ENCODE assay signal across 8 mouse cellular contexts in the genomic region with DNA sequence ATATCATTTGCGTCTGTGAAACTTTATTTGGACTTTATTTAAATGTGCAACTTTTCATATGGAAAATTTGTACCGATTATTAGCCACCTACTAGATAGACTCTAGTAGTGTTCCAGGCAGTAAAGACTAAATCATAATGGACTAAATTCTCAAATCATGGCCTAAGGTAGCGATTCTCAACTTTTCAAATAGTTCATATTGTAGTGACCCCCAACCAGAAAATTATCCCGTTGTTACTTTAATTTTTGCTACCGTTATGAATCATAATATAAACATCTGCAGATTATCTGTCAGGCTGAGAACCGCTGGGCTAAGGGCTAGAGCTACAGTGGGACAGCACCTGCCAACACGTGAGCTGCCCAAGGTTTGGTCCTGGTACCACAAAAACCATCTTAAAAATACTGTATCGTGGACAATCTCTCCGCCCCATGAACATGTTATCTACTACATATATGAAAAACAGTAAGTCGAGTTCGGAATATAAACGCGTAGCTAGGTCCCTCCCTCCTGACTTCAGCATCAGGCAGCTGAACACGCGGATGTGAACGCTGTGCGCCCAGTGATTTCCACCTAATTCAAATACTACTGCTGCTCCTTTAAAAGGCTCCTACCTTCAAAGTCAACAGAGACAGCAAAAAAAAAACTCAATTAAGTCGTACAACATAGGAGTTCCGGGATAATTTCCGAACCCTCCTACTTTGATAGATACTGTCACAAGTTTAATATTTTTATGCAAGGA. TPM values are rescaled to one million over a fixed set of nuclear protein-coding genes. Genes with fewer than 3 reads are reported as not detected.
DNase-seq lines count a peak whose midpoint lies in the region; ATAC-seq and TF ChIP-seq lines count a peak whose summit lies in the region.

No protein-coding gene starts in this region.

- intact Hi-C loops in left cerebral cortex, adult 2 months (cut with DNase I) = no loop called here

- peak overlapping the region; percentile 69; the same call in 1 of the 2 replicates for H3K27ac ChIP-seq in left cerebral cortex, adult 2 months
- H3K27ac ChIP-seq in forebrain, embryonic 16.5 days (ENCODE audit: low read length) = no peak overlapping the region
- no peak overlapping the region for H3K27ac ChIP-seq in liver, embryonic 15.5 days (replicated peaks)

- H3K27me3 ChIP-seq in forebrain, embryonic 16.5 days (replicated peaks; ENCODE audit: control insufficient read depth, insufficient read depth, low read length) = no peaks in the 10 kb centered on the region
- H3K27me3 ChIP-seq in liver, embryonic 15.5 days = no peaks in the 10 kb centered on the region

- H3K4me2 ChIP-seq in forebrain, embryonic 16.5 days (ENCODE audit: low read length) = peak overlapping the region; percentile 78
- H3K4me2 ChIP-seq in liver, embryonic 15.5 days = peak overlapping the region; percentile 97

- H3K4me1 ChIP-seq in forebrain, embryonic 16.5 days (replicated peaks; ENCODE audit: control insufficient read depth, insufficient read depth, low read length) = peaks cover 14% of the 10 kb centered on the region
- H3K4me1 ChIP-seq in liver, embryonic 15.5 days (replicated peaks) = peaks cover 38% of the 10 kb centered on the region

- TF ChIP-seq CTCF in left cerebral cortex, adult 2 months (IDR thresholded peaks at IDR 0.05) = no peak

- H3K36me3 ChIP-seq in forebrain, embryonic 16.5 days (ENCODE audit: control insufficient read depth, insufficient read depth) = peaks cover 11% of the 10 kb centered on the region; the same call in 1 of the 2 replicates
- peaks cover 26% of the 10 kb centered on the region for H3K36me3 ChIP-seq in liver, embryonic 15.5 days (replicated peaks)

- H3K9me3 ChIP-seq in forebrain, embryonic 16.5 days (ENCODE audit: control insufficient read depth, low read length) = no peaks in the 10 kb centered on the region
- no peaks in the 10 kb centered on the region for H3K9me3 ChIP-seq in liver, embryonic 15.5 days (replicated peaks)

- H3K4me3 ChIP-seq in left cerebral cortex, adult 2 months = peak overlapping the region; percentile 80
- H3K4me3 ChIP-seq in forebrain, embryonic 16.5 days (replicated peaks; ENCODE audit: low read length) = peak overlapping the region; percentile 100
- peak overlapping the region; percentile 91 for H3K4me3 ChIP-seq in liver, embryonic 15.5 days (replicated peaks)

- ATAC-seq in forebrain, embryonic 16.5 days = no peak
- ATAC-seq in liver, embryonic 15.5 days (ENCODE audit: insufficient read depth) = no peak

- WGBS in forebrain, embryonic 16.5 days = 13% methylated on average over 20 of the region's 20 CpGs
- WGBS in liver, embryonic 15.5 days (ENCODE audit: insufficient replicate concordance) = 5% methylated on average over 20 of the region's 20 CpGs

- H3K9ac ChIP-seq in forebrain, embryonic 16.5 days (replicated peaks; ENCODE audit: low read depth, low read length) = peak overlapping the region; percentile 85
- peak overlapping the region; percentile 79 for H3K9ac ChIP-seq in liver, embryonic 15.5 days

- DNase-seq in left cerebral cortex, adult 2 months (ENCODE audit: extremely low spot score in 1 of 2, low spot score in 2 of 2) = no peak
- no peak for DNase-seq in left cerebral cortex, adult 9 months (ENCODE audit: low spot score in 2 of 2)
- DNase-seq in T-cell, adult 2 months (ENCODE audit: low spot score) = peak; percentile 38
- no peak for DNase-seq in frontal cortex, adult 2 months (ENCODE audit: extremely low spot score in 1 of 2, low spot score in 1 of 2)
- no peak for DNase-seq in layer of hippocampus, postnatal 10 days (ENCODE audit: low spot score in 2 of 2)
- no peak for DNase-seq in thymus, postnatal 36 days

RNA-seq across cellular contexts. Expression of a gene that starts 0.9 kb away (rescaled TPM):
- 10 to 100 TPM; 21.1 to 21.8 TPM for total RNA-seq in left cerebral cortex, adult 2 months (2021)
- 18.7 and 22.9 TPM in 2 replicates for polyA plus RNA-seq in forebrain, embryonic 16.5 days (2015; fragmentation: Nextera tagmentation; extraction: Ambion mirVana)
- polyA plus RNA-seq in liver, embryonic 15.5 days (2015; fragmentation: Nextera tagmentation; extraction: Ambion mirVana) = 10.7 and 11.8 TPM in 2 replicates
- 17.3 and 20.8 TPM in 2 replicates for polyA plus RNA-seq in frontal cortex, adult 2 months (2012; rRNA removed)
- total RNA-seq in layer of hippocampus, postnatal 10 days (2021) = 10 to 100 TPM; 34.9 to 35.0 TPM

RNA-seq across cellular contexts. Expression of a gene that starts 23.0 kb away (rescaled TPM):
- total RNA-seq in left cerebral cortex, adult 2 months (2021) = 100 to 1,000 TPM; 180 to 185 TPM
- polyA plus RNA-seq in forebrain, embryonic 16.5 days (2015; fragmentation: Nextera tagmentation; extraction: Ambion mirVana) = 71.4 and 71.8 TPM in 2 replicates
- 11.1 and 11.3 TPM in 2 replicates for polyA plus RNA-seq in liver, embryonic 15.5 days (2015; fragmentation: Nextera tagmentation; extraction: Ambion mirVana)
- 127 and 132 TPM in 2 replicates for polyA plus RNA-seq in frontal cortex, adult 2 months (2012; rRNA removed)
- 100 to 1,000 TPM; 140 to 141 TPM for total RNA-seq in layer of hippocampus, postnatal 10 days (2021)

RNA-seq across cellular contexts. Expression of a gene that starts 49.8 kb away (rescaled TPM):
- 10 to 100 TPM; 86.3 to 91.1 TPM for total RNA-seq in left cerebral cortex, adult 2 months (2021)
- 104 and 109 TPM in 2 replicates for polyA plus RNA-seq in forebrain, embryonic 16.5 days (2015; fragmentation: Nextera tagmentation; extraction: Ambion mirVana)
- 35.2 and 35.9 TPM in 2 replicates for polyA plus RNA-seq in liver, embryonic 15.5 days (2015; fragmentation: Nextera tagmentation; extraction: Ambion mirVana)
- 88.5 and 95.5 TPM in 2 replicates for polyA plus RNA-seq in frontal cortex, adult 2 months (2012; rRNA removed)
- total RNA-seq in layer of hippocampus, postnatal 10 days (2021) = 10 to 100 TPM; 78.5 to 86.4 TPM
